Mouse (Mus musculus) adrenal gland, postnatal 10 days (tissue): ENCODE results near the gene Osgep. TPM values are rescaled to one million over a fixed set of nuclear protein-coding genes. Genes with fewer than 3 reads are reported as not detected.
A peak's percentile ranks its signal among the peaks of the same experiment; 100 is the strongest.
"Not testable (repeated sequence)": the region's sequence is repeated elsewhere in the genome, so short reads cannot be mapped to it uniquely, and the experiment has no call there.

ENCODE experiments used
- DNase-seq: peaks from one replicate; pipeline ENCODE4 v3.0.0; 2021; ENCODE audit warnings: mixed read lengths
- total RNA-seq, 2 experiments: library from RNA; stranded (reverse); gene quantifications; 2 replicates each; pipeline ENCODE4 v1.2.3; 2021

Gene Osgep
- total RNA-seq, 2 experiments from 2014 or later = 62.7 to 76.7 TPM

DNA sequence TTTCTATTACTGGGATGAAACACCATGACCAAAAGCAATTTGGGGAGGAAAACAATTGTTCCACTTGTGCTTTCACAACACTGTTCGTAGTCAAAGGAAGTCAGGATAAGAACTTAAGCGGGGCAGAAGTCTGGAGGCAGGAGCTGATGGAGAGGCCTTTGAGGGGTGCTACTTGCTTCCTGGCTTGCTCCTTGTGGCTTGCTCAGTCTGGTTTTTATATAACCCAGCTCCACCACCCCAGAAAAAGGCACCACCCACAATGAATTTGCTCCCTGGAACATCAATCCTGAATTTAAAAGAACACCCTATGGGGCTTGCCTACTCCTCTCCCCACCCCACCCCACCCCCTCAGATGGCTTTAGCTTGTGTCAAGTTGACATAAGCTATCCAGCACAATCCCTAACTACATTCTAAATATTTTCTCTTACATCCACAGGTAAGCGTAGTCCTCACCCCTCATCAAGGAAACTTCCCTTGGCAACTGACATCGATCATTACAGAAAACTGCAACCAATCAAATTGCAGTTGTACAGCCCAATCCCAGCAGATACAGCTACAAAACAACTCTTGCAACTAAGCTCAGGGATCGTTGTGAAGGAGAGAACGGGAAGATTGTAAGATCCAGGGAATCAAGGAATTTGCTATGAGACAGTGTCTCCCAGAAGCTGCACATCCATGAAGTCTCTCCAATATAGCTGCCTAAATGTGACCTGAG, 48.3 kb downstream of the Osgep start:
- no peak for DNase-seq

DNA sequence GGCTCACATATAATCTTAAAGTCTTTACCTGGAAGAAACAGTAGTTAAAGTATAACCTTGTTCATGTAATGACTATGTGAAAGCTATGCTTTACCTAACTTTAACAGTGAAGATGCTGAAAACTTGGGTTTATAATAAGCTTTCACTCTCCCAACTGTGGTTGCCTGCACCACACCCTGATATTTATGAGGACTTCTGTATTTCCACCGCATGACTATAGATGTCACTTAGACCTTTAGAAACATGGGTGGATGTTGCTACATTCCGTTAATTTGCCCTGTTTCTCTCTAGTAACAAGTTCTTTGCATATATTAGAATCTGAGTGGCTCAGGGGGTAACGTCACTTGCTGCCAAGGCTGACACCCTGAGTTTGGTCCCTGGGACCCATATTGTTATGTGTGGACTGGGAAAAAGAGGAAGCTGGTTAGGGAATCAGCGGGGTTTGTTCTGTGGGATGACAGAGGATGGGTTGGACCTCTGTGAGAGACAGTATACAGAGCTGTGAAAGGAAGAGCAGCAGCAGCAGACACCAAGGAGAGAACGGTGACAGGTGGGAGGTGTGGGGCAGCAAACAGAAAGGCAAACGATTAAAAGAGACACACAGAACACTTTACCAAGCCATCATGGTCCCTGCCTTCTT, 49.0 kb downstream of the Osgep start:
- DNase-seq = no peak

DNA sequence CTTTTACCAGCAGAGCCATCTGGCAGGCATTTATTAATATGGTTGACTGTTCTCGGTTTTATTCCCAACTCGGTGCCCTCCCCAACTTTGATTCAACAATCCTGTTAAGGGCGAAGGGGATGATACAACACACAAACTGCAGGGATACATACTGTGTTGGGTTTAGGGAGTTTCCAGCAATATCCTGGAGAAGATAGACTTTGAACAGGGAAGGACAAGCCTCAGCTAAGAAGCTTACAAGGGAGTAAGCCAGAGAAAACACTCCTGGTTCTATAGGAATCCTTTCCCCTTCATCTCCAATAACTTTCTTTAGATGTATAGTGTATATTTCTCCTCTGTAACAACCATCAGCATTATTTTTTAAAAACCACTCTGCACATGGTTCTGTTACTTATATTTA, 49.5 kb downstream of the Osgep start:
- no peak for DNase-seq

DNA sequence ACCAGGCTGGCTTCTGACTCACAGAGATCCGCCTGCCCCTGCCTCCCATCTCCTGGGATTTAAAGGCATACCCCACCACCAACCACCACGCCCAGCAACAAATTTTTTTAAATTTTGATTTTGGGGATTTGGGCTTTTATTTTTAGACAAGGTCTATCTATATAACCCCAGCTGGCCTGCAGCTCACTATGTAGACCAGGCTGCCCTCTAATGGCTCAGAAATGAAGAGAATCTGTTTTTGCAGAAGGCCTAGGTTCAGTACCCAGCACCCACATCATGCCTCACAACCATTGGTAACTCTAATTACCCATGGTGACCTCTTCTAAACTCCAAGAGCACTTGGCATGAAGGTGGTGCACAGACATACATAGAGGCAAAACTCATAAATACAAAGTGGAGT, 53.4 kb downstream of the Osgep start:
- no peak for DNase-seq

DNA sequence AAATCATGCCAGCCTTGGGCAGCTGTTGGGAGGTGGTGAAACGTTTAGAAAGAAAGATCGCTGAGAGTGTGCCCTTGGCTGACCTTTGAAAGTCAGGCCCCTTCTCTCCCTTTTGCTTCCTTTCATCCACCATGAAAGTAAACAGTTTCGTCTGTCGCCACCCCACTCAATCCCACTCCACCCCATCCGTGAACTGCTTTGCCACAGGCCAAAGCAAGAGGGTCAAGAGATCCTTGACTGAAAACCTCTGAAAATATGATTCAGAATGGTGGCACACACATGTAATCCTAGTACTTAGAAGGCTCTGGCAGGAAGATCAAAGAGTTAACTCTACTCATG, 53.9 kb downstream of the Osgep start:
- DNase-seq = no peak

DNA sequence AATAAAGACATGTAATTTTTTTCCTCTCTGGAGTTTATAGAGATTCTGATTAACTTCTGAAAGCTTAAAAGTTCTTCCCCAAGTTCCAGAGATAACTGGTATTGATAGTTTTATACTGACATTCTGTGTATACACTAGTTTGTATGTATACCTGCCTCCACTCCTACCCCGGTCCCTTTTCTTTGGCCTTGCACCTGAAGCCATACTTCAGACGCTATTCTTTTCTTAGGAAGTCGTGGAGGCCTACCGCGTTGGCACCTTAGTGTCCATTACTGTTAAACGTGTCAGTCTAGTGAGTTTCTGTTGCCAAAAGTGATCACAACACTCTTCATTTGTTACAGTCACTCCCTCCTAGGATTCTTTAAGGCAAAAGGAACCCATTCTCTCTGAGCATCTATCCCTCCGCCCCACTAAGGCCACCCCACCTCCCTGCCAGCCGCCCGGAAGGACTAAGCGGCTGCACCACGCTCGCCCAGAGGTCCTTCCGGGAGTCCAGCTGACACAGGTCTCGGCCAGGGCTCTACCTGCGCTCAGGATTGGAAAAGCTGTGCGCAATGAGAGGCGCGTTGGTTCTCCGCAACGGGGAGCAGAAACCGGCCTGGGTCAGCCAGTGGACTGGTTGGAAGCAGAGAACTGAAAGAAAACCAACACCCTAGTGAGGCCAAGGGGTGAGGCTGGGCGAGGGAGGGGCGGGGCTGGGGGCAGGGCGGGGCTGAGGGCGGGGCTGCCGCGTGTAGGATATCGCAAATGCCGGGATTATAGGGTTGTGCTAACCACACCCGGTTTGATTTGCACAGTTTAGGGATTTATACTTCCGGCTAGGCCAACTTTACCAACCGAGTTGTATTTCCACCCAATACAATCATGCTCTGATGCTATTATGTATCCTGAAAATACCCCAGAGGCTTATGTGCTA, 54.5 kb downstream of the Osgep start, which contains the start of gene Tep1:
Gene Tep1 (minus strand): TSS at position 672 of the 916 bp plus-strand sequence.
- peak; percentile 80 for DNase-seq

DNA sequence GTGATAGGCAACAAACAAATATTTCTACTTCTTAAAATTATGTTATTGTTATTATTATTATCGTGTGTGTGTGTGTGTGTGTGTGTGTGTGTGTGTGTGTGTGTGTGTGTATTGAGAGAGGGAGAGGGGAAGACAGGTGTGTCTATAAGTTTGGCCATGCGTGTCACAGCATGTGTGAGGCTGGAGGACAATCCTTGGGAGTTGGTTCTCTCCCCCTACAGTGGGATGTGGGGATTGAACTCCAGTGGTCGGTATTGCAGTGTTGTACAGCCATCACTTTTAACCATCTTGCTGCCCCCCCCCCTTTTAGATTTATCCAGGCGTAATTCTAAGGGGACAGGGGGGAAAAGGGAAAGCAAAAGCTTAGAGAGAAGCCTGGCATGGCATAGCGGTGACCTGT, 56.0 kb downstream of the Osgep start:
- DNase-seq = no peak

DNA sequence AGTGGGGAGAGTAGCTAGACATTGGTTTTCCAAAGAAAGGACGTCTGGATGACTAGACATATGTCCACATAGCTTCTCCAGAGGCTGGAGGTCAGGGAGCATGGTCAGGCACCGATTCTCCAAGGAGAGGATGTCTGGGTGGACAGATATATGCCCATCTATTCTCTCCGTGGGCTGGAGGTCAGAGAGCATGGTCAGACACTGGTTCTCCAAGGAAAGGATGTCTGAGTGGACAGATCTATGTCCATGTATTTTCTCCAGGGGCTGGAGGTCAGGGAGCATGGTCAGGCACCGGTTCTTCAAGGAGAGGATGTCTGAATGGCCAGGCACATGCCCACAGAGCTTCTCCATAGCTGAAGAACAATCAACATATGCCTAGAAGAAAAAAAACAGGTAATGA, 56.5 kb downstream of the Osgep start:
- DNase-seq = no peak

DNA sequence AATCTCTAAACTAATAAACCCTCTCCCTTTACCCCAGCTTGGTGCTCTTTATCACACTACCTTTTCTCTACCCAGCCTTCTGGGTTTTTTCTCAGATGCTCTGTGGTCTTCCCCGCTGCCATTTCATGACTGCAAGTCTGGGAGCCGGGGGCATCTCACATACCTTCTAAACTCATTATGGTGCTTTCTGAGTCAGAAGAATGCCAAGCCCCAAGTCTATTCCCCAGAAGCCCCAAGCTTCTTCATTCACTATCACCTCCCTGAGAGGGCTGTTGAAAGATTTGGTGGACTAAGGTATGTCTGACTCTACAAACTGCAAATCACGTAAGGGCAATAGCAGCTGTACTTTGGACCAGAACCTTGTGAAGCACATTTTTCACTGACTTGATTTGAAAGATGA, 57.7 kb downstream of the Osgep start:
- no peak for DNase-seq

DNA sequence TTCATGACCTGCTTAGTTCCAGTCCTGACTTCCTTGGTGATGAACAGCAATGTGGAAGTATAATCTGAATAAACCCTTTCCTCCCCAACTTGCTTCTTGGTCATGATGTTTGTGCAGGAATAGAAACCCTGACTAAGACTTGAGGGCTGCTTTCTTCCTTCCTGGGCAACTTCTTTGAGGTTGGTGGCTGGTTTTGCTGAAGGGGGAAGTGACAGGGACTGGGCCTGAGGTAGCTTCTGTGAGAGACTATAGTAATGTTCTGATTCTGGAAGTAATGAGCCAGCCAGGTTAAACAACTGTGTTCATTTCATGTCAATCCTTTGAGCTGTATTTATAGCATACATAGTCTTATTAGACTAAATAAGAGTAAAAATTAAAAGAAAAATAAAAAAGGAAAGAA, 59.7 kb downstream of the Osgep start:
- not testable (repeated sequence) for DNase-seq

DNA sequence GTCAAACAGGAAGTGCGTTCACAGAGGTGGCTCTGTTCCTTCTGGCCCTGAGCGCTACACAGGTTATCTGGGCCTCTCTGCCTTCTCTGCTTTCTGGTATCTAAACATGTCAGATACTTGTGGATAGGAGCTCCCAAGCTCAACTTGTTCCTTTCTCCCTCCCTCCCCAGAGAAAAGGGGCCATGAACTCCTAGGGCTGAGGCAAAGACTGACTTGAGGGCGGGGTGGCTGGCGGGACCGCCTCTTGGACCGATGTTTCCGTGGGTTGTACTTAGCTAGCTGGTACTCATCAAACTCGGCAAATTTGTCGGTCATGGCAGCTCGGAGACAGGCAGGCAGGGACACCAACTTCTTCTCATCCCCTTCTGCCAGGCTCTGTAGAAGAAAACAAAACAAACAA, 62.1 kb downstream of the Osgep start:
- no peak for DNase-seq

Other genes starting within 250 kb of the Osgep start
- not detected for gene Olfr747, start 231.7 kb downstream of the Osgep start, total RNA-seq
- gene Olfr748, start 217.5 kb downstream of the Osgep start, total RNA-seq = not detected
- not detected for gene Olfr749, start 179.8 kb downstream of the Osgep start, total RNA-seq
- 10 to 100 TPM; 36.4 to 47.9 TPM for gene Ttc5, start 139.4 kb downstream of the Osgep start, total RNA-seq
- gene Ccnb1ip1, start 117.2 kb downstream of the Osgep start, total RNA-seq = under 1 TPM; 0.24 to 0.78 TPM
- 10 to 100 TPM; 28.7 to 31.1 TPM for gene Parp2, start 117.1 kb downstream of the Osgep start, total RNA-seq
- 10 to 100 TPM; 18.8 to 26.2 TPM for gene Tep1, start 54.3 kb downstream of the Osgep start, total RNA-seq
- 1 to 10 TPM; 2.1 to 7.9 TPM for gene Klhl33, start 27.4 kb downstream of the Osgep start, total RNA-seq
- gene Apex1, start 75 bp upstream of the Osgep start, total RNA-seq = 10 to 100 TPM; 69.9 to 71.6 TPM
- gene Pip4p1, start 6.0 kb upstream of the Osgep start, total RNA-seq = 10 to 100 TPM; 41.0 to 46.3 TPM
- 10 to 100 TPM; 36.8 to 53.0 TPM for gene Pnp, start 6.2 kb upstream of the Osgep start, total RNA-seq
- gene Gm49342, start 19.6 kb upstream of the Osgep start, total RNA-seq = 10 to 100 TPM; 37.1 to 48.5 TPM
- gene Pnp2, start 31.1 kb upstream of the Osgep start, total RNA-seq = 1 to 10 TPM; 2.1 to 2.7 TPM
- under 1 TPM; 0.24 to 0.33 TPM for gene Rnase10, start 82.9 kb upstream of the Osgep start, total RNA-seq
- gene Rnase9, start 117.0 kb upstream of the Osgep start, total RNA-seq = not detected
- gene Rnase11, start 125.3 kb upstream of the Osgep start, total RNA-seq = not detected
- gene Rnase12, start 132.8 kb upstream of the Osgep start, total RNA-seq = not detected
- gene Olfr750, start 149.5 kb upstream of the Osgep start, total RNA-seq = not detected
- 100 to 1,000 TPM in 1 of 2 experiments, 10 to 100 TPM in 1; 78.4 to 110 TPM for gene Rnase4, start 166.2 kb upstream of the Osgep start, total RNA-seq
- 10 to 100 TPM; 14.3 to 22.4 TPM for gene Ang, start 166.3 kb upstream of the Osgep start, total RNA-seq
- not detected for gene Eddm3b, start 189.5 kb upstream of the Osgep start, total RNA-seq
- 1 to 10 TPM; 1.6 to 2.0 TPM for gene Rnase6, start 199.0 kb upstream of the Osgep start, total RNA-seq
- gene Rnase1, start 221.9 kb upstream of the Osgep start, total RNA-seq = not detected
- not detected for gene Rnase2b, start 237.4 kb upstream of the Osgep start, total RNA-seq